Mouse (Mus musculus) gastrocnemius, postnatal 36 days (tissue): ENCODE results near the gene Cenpn. TPM values are rescaled to one million over a fixed set of nuclear protein-coding genes. Genes with fewer than 3 reads are reported as not detected.
A peak's percentile ranks its signal among the peaks of the same experiment; 100 is the strongest.

Experiments
- DNase-seq, 2 experiments: peaks; one replicate each; pipeline ENCODE4 v3.0.0; 2022
- intact Hi-C: fragments of 180-260 bp; cut with DNase I; formaldehyde crosslinking; loops from one replicate; pipeline ENCODE4 v1.15.1; 2025
- long read RNA-seq, 2 experiments: library from polyadenylated mRNA; stranded (forward); transcript quantifications; one replicate each; pipeline ENCODE4 v2.0.0; 2021
- total RNA-seq, 2 experiments: library from RNA; stranded (reverse); gene quantifications; 2 replicates each; pipeline ENCODE4 v1.2.3; 2021

Gene Cenpn
- total RNA-seq = under 1 TPM; 0.56 to 0.64 TPM
- long read RNA-seq, experiment 1 = 0 reads
- long read RNA-seq, experiment 2 = 0 reads

DNA sequence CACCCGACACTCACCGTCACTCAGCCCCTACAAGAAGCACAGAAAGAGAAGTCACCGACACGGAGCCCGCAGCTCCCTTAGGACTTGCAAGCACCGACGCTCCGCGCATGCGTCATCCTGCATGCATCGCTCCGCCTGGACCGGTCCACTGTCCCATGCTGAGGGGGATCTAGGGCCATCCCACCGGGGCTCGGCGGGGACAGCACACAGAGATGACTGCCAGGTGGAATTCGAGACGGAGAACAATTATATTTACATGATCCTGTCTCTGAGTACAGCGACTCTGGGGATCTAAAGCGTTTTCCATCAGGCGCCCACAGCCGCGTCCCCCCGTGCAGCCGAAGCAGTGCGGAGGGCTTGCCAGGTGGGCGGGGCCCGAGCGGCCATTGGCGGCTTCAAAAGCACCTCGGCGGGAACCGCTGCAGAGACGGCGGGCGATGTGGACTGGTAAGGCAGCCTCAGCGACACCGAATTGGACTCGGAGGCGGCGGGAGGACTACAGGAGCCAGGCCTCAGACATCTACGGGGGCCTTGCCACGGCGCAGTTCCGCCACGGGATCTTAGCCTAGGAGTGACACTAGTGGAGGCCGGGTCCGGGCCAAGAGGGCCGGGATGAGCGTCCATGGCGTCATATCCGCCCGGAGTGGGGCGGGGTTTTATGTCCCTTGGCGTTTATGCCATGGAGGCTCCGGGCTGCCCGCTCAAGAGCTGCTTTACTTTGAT lies at the start of gene Cenpn, which contains the start of gene Cmc2:
Gene Cenpn, plus strand, starts transcription at position 394 of the 723 bp plus-strand sequence.
Gene Cmc2, minus strand, starts transcription at position 119 of the 723 bp plus-strand sequence.
- peak; percentile 89 to 93 for DNase-seq
- intact Hi-C loops = loop anchor here (2.0 kb wide), 1 partner anchor 57 kb away; the partner anchor contains the start of gene 1700030J22Rik

DNA sequence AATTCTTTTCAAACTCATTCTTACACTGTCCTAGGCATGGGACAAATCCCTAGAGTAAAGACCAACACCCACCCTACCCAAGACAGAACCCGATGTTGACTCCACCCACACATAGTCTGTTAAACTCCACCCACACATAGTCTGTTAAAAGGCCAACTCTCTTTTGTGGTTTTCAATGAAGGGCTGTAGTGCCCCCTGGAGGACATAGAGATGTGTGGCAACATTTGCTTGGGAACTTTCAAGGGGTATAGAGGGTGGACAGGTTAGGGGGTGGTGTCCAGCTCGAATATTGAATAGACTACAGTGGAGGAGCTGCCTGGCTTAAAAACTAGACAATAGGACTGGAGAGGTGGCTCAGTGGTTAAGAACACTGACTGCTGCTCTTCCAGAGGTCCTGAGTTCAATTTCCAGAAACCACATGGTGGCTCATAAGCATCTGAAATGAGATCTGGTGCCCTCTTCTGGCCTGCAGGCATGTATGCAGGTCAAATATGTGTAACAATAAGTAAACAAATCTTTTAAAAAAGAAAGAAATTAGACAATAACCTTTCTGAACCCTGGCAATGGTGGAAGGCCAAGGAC lies 48.7 kb upstream of the Cenpn start:
- no peak for DNase-seq
- intact Hi-C loops = loop anchor here (10.0 kb wide), 1 partner anchor 388 kb away; no protein-coding TSS in a partner anchor

DNA sequence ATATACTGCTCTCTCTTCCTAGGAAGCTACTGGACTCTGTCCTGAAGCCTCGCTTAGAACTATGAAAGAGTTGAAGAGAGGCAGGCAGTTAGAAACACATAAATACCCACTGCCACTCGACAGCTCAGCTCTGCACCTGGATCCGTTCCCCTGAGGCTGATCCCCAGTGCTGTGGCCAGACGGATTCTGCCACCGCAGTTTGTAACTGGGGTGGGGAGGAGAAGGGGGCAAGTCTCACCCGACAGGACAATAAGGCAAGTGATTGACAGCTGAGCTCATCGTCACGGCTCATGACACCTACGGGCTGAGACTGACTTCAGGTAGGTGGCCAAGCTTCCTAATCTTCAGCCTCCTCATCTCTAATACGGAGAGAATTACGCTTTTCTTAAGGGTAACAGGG lies 47.9 kb upstream of the Cenpn start:
- DNase-seq = no peak
- intact Hi-C loops = loop anchor here (10.0 kb wide), 1 partner anchor 389 kb away; no protein-coding TSS in a partner anchor

DNA sequence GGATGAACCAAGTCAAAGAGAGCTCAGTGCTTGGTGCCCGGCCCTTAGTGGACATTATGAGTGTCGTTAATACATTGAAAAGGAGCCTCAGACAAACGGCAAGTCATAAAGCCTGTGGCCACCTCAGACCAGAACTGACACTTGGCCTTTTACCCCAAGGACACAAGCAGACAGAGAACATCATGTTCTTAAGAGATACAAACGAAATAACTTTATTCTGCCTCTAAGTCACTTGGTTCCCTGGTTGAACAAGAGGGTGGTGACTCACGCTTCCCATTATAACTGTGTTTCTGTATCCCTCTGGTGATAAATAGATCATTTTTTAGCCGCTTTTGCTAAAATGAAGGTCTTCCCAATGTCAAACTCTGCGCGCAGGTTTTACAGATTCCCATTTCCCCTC lies 47.5 kb upstream of the Cenpn start:
- no peak for DNase-seq
- intact Hi-C loops = loop anchor here (10.0 kb wide), 1 partner anchor 389 kb away; no protein-coding TSS in a partner anchor

DNA sequence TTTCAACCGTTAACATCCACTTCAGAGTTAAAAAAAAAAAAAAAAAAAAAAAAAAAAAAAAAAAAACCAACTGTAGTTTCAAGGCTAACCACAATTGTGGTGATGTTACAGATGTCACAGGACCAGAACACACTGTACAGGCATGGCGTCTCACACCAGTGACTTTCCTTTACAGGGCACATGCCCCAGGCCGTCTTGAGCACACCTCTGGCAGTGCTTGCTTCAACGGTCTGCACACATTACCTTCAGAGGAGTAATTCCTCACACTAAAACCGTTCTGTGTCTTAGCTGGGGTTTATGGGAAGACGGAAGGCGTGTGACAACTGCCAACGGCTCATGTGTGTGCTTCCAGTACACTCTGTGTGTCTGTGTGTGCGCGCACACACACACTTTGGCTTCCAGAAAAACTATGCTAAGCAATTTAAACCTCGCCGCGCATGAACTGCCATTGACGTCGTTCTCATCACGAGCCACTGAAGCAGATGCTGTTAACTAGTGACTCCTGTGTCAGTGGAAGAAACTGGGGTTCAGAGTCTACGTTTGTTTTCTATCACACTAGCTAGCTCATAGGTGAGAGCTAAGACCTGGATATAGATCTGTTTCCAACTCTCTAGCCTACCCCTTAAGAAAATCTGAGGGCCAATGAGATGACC lies 45.6 kb upstream of the Cenpn start:
- intact Hi-C loops = loop anchor here (10.0 kb wide), 1 partner anchor 391 kb away; no protein-coding TSS in a partner anchor
- no peak for DNase-seq

DNA sequence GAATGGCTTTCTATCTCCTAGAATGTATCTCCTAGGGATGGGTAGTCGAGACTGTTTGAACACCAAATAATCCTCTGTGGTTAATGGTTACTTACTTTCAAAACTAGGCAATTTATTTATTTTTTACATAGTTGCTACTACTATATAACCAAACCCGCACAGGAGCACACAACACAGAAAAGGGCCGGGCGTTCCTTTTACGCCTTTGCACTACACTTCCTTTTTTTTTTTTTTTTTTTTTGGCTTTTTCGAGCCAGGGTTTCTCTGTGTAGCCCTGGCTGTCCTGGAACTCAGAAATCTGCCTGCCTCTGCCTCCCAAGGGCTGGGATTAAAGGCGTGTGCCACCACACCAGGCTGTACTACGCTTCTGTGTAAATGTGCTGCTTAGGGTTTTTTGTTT lies 40.1 kb upstream of the Cenpn start:
- DNase-seq = no peak
- intact Hi-C loops = no loop called here

DNA sequence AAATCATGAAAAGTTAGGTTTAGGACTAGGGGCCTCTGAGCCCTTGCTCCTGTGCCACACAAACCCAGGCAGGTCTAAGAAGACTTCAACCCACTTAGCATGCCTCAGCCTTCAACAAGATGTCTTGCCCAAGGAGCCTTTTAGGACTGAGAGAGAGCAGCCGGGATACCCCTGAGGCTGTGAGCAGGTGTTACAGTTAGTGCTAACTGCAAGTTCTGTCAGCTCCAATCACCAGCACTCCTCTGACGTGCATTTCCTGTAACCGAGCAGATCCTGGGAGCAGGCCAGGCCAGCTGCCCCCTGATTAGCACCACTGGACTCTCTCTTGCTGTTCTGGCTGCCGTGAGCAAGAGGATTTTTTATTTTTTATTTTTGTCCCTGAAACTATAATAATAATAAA lies 33.7 kb upstream of the Cenpn start:
- intact Hi-C loops = no loop called here
- DNase-seq = no peak

DNA sequence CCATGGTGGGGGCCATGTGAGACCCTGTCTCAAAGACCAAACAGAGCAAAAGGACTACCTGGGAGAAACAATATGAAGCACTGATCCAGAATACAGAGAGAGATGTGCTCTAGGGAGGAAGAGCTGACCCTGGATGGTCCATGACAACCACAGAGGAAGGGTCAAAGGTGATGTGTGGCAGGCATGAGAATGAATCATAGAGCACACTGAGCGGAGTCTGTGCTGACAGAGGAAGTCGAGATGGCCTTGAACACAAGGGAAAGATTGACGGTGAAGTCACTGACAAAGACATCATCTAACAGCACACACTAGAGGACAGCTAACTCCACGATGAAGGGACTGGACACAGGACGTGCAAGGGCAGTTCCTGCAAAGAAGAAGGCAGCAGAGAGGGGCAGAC lies 30.1 kb upstream of the Cenpn start:
- DNase-seq = no peak
- intact Hi-C loops = no loop called here

DNA sequence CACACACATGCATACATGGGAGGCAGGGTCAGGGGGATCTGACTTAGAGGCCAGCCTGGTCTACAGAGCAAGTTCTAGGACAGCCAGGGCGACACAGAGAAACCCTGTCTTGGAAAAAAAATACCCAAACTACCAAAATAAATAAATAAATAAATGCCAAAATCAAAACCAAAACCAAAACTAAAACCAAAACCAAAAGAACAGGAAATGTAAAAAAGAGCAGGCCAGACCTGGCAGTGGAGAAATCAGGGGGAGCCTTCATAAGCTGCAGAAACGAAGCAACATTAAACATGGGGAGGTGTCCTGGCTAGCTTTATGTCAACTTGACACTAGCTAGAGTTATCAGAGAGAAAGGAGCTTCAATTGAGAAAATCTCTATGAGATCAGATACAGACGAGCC lies 29.4 kb upstream of the Cenpn start:
- DNase-seq = no peak
- intact Hi-C loops = no loop called here

DNA sequence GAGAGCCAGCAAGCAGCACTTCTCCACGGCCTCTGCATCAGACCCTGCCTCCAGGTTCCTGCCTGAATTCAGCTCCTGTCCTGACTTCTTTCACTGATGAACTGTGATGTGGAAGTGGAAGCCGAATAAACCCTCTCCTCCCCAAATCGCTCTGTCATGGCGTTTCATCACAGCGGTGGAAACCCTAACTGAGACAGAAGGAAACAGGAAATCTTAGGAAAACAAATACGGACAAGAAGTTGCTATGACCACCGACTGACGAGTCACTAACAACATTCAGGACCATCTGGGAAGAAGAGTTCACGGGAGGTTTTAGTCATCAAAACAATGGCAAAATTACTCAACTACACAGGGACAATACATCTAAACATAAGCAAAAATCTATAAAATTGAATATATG lies 28.9 kb upstream of the Cenpn start:
- intact Hi-C loops = no loop called here
- DNase-seq = no peak

DNA sequence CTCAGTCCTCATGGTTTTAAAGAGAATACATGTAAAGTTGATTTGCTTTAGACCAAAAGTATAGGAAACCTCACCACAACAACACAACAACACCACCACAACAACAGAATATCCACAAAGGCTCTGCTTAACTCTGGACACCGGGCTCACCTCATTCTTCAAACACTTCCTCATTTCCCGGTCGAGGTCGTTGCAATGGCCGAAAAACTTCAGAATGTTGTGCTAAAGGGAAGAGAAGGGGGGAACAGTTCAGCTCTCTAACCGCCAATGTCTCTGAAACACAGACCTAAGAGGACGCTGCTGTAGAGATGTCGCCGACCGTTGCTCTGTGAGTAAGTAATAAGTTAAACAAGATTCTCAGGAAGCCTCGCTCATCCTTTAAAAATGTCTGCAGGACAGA lies 27.6 kb upstream of the Cenpn start:
- intact Hi-C loops = no loop called here
- DNase-seq = no peak

DNA sequence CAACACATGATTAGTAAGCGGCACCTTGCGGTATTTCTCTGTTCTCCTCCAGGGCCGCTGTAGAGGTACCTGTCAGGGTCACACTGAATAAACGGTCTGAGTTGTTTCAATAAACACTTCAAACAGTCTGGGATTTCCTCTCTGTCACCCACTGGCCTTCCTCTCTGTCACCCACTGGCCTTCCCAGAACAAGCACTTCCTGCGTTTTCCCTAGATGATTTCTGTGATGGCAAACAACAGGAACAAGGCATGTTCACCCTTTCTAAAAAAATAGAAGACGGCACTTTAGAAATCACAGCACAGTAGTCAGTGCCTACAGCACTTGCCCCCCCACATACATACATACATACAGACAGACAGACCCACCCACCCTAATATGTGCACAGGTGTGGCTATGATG lies 26.0 kb upstream of the Cenpn start:
- intact Hi-C loops = no loop called here
- DNase-seq = no peak

DNA sequence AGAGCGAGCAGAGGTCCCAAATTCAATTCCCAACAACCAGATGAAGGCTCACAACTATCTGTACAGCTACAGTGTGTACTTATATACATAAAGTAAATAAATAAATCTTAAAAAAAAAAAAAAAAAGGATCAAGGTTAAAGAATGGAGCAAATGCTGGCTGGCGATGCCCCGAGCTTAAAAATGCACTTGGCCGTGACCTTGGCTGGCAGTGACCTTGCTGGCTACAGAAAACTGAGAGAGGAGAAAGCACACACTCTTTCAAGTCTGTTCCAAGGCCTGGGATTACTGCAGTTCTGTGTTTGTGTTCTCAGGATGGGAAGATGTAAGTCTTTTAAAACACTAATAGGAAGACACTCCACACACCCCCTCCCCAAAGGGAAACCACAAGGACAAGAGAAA lies 16.8 kb upstream of the Cenpn start:
- no peak for DNase-seq
- intact Hi-C loops = no loop called here

DNA sequence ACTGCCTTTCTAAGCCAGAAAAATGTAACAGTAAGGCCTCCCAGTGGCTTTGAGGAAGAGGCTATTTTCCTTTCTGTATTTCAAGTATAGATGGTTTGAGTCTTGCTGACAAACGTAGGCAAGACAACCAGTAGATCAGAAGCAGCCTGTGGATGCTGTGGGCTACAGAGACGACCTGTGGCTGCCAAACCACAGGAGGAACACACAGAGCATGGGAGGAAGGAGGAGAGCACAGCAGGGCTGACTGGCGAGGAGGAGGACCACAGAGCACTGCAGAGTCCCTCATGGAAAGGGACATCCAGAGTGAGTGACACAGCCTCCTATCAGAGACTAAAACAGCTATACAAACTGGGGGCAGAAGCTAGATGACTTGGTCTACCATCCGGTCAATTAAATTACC lies 16.3 kb upstream of the Cenpn start:
- no peak for DNase-seq

DNA sequence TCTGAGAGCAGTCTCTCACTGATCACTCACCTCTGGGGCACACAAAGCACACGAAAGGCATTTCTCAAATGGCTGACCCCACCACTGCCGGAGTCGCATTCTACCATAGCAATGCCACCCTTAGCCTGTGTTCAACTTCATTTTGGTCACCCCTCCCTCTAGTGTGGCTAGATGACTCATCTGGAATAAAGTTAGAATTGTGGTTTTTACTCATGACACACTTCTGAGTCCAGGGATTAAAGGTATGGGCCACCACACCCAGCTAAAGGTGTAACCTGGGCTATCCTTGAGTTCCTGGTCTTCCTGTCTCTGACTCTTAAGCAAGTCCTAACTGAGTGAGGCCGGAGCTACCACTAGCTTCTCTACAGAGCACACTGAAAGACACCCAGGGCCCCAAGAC lies 15.7 kb upstream of the Cenpn start:
- intact Hi-C loops = no loop called here
- DNase-seq = no peak

More for the DNA sequence above, 16.3 kb upstream of the Cenpn start:
- intact Hi-C loops = no loop called here

DNA sequence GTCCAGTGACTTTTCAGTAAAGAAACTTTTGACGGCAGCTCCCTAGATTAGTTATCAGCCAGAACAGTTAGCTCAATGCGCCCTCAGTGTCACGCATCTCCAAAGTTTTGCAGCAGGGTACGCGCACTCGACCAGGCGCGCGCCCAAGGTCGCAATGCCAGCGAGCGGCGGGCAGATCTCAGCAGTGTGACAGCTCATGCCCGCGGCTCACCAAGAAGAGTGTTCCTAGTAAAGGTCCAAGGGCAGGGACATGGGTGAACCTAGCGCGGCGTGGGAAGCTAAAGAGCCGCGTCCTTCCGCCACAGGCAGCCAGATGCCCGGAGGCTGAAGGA lies 559 bp upstream of the Cenpn start:
- intact Hi-C loops = loop anchor here (2.0 kb wide), 1 partner anchor 58 kb away; the partner anchor contains the start of gene 1700030J22Rik
- DNase-seq = peak in 1 of 2 experiments; percentile 12

DNA sequence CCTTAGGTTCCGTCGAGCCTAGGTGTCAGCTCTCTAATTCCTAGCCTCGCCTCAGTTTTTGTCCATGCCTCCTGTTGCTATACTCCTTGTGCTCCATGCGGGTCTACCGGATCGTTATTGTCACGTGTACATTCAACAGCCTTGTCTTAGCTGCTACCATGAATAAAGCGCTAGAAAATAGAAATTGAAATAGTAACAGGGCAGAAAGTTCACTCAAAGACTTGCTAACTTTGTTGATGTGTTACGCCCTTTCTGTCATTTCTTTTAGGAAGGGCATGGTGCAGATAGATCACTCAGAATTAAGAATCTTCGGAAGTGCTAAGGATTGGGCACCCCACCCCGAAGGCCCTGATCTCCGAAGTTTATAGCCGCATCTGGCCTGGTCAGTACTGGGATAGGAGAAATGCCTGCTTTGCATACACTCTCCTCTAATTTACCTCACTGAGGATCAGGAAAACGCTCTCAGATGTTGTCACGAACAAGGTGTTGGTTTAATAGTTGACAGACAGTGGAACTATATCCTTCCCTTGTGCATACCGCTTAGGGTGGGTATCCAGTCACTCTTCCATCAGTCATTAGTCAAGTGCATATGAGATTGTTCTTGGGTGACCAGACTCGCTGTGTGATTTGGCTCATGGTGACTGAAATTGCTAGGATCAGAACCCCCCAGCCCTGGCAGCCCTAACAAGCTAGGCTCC lies 679 bp downstream of the Cenpn start:
- DNase-seq = no peak
- intact Hi-C loops = no loop called here

DNA sequence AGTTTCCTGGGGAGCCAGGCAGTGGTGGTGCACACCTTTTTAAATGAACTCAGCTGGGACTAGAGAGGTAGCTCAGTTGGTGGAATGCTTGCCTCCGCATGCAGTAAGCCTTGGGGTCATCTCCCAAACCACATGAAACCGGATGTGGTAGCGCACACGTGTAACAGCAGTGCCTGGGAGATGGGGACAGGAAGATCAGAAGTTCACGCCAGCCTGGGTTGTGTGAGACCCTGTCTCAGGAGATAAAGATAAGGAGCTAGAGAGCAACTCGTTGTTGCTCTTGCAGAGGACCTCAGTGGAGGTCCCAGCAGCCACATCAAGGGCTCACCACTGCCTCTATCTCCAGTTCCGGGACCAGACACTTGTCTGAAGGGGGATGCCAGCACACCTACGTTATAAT lies 2.0 kb downstream of the Cenpn start:
- no peak for DNase-seq
- intact Hi-C loops = no loop called here

DNA sequence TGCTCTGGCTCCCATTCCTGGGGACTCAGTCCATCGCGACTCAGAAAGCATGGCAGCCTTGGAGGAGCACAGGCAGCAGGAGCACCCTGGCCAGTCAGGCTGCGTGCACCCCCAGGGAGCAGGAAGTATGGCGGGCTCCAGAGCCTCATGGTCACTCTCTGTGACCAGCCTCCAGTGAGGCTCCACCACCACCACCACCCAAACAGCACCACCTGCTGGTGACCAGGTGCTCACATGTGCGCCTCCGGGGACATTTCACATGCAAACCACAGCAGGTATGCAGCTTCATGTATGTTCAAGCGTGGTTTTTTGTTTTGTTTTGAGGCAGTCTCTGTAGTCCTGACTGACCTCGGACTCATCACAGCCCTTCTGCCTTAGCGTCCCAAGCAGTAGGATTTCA lies 6.3 kb downstream of the Cenpn start:
- DNase-seq = no peak
- intact Hi-C loops = no loop called here

DNA sequence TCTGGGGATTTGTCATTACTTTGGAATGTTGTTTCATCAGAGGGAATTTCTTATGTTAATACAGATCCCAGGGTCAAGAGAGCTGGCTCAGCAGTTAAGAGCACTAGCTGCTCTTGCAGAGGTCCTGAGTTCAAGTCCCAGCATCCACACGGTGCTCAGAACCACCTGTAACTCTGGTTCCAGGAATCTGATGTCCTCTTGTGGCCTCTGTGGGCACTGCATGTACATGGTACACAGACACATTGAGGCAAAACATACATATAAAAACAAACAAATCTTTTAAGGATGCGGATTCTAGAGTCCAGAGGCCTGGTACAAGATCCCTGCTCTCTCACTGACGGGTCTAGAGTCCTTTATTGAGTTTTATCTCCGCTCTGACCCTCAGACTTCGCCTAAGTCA lies 7.1 kb downstream of the Cenpn start:
- no peak for DNase-seq
- intact Hi-C loops = no loop called here

DNA sequence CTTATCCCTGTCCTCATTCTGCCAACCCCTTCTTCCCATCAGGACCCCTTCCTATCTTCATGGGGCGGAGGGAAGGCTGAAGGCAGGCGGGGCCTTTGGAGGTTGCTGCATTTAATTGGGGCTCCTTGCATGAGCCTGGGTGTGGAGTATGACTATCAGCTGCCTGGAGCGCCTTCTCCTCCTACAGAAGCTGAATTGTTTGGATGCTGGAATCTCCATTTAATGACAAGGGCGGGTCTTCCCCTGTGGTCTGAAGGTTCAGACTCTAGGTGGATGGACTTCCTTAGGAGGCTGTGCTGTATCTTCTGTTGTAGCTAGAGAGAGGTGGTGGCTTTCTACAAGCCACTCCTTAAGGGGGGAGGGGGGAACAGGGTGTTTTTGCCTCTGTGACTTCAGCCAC lies 13.4 kb downstream of the Cenpn start:
- intact Hi-C loops = no loop called here
- DNase-seq = no peak
